Mouse (Mus musculus): ENCODE data around the gene Rbm19. TPM values are rescaled to one million over a fixed set of nuclear protein-coding genes. Genes with fewer than 3 reads are reported as not detected.
A peak's percentile ranks its signal among the peaks of the same experiment; 100 is the strongest.

Rbm19 gene
- polyA plus RNA-seq, 1 experiment: 13.3 TPM

GRCm38 (mm10) chr5:120139224-120139623, 23.0 kb downstream of the Rbm19 start:
- Histone ChIP-seq H3K4me1 (ENCODE audit: control insufficient read depth, insufficient read depth, insufficient read length) (no peaks in the 10 kb centered on the region), H3K4me3 (ENCODE audit: extremely low read depth, insufficient read depth, insufficient read length) (no peak overlapping the region), H3K36me3 (ENCODE audit: control insufficient read depth, insufficient read depth, low read length) (peaks cover 16% of the 10 kb centered on the region), H3K27ac (ENCODE audit: insufficient read depth, low read length) (no peak overlapping the region), H3K27me3 (ENCODE audit: control insufficient read depth, insufficient read depth, low read length) (no peaks in the 10 kb centered on the region)
- no peak for DNase-seq (ENCODE audit: low read depth in 1 of 2, low spot score in 2 of 2)
- 57% methylated on average over 8 of the region's 8 CpGs for WGBS
- TF ChIP-seq POLR2A (IDR thresholded peaks at IDR 0.05; ENCODE audit: low read depth, low read length) (no peak), CTCF (IDR thresholded peaks at IDR 0.05; ENCODE audit: extremely low read depth, insufficient read depth, insufficient read length, insufficient replicate concordance) (no peak)

- Histone ChIP-seq H3K4me1 (ENCODE audit: control insufficient read depth, insufficient read depth, insufficient read length) (no peaks in the 10 kb centered on the region), H3K27me3 (ENCODE audit: control insufficient read depth, insufficient read depth, low read length) (no peaks in the 10 kb centered on the region), H3K4me3 (ENCODE audit: extremely low read depth, insufficient read depth, insufficient read length) (no peak overlapping the region), H3K36me3 (ENCODE audit: control insufficient read depth, insufficient read depth, low read length) (peaks cover 29% of the 10 kb centered on the region), H3K27ac (ENCODE audit: insufficient read depth, low read length) (no peak overlapping the region)
- DNase-seq (ENCODE audit: low read depth in 1 of 2, low spot score in 2 of 2): no peak
- 71% methylated on average over 7 of the region's 7 CpGs for WGBS
- no peak for TF ChIP-seq POLR2A (IDR thresholded peaks at IDR 0.05; ENCODE audit: low read depth, low read length)
- TF ChIP-seq CTCF (IDR thresholded peaks at IDR 0.05; ENCODE audit: extremely low read depth, insufficient read depth, insufficient read length, insufficient replicate concordance): peak; percentile 50; the same call in 1 of the 2 replicates
Observed at GRCm38 (mm10) chr5:120143941-120144340, 27.7 kb downstream of the Rbm19 start.

- Histone ChIP-seq H3K36me3 (ENCODE audit: control insufficient read depth, insufficient read depth, low read length) (peaks cover 28% of the 10 kb centered on the region), H3K27ac (ENCODE audit: insufficient read depth, low read length) (no peak overlapping the region), H3K27me3 (ENCODE audit: control insufficient read depth, insufficient read depth, low read length) (no peaks in the 10 kb centered on the region), H3K4me1 (ENCODE audit: control insufficient read depth, insufficient read depth, insufficient read length) (no peaks in the 10 kb centered on the region), H3K4me3 (ENCODE audit: extremely low read depth, insufficient read depth, insufficient read length) (no peak overlapping the region)
- no peak for DNase-seq (ENCODE audit: low read depth in 1 of 2, low spot score in 2 of 2)
- WGBS: 94% methylated on average over 16 of the region's 19 CpGs
- no peak for TF ChIP-seq POLR2A (IDR thresholded peaks at IDR 0.05; ENCODE audit: low read depth, low read length)
- no peak for TF ChIP-seq CTCF (IDR thresholded peaks at IDR 0.05; ENCODE audit: extremely low read depth, insufficient read depth, insufficient read length, insufficient replicate concordance)
Observed at GRCm38 (mm10) chr5:120145371-120146050, 29.2 kb downstream of the Rbm19 start.

- no peaks in the 10 kb centered on the region for H3K4me1 ChIP-seq (ENCODE audit: control insufficient read depth, insufficient read depth, insufficient read length)
- H3K36me3 ChIP-seq (ENCODE audit: control insufficient read depth, insufficient read depth, low read length): peaks cover 24% of the 10 kb centered on the region
- H3K4me3 ChIP-seq (ENCODE audit: extremely low read depth, insufficient read depth, insufficient read length): no peak overlapping the region
- H3K27ac ChIP-seq (ENCODE audit: insufficient read depth, low read length): no peak overlapping the region
- DNase-seq (ENCODE audit: low read depth in 1 of 2, low spot score in 2 of 2): no peak
- 86% methylated on average over 11 of the region's 11 CpGs for WGBS
- no peak for TF ChIP-seq POLR2A (IDR thresholded peaks at IDR 0.05; ENCODE audit: low read depth, low read length)
- H3K27me3 ChIP-seq (ENCODE audit: control insufficient read depth, insufficient read depth, low read length): no peaks in the 10 kb centered on the region
Observed at GRCm38 (mm10) chr5:120146051-120146385, 29.8 kb downstream of the Rbm19 start.

GRCm38 (mm10) chr5:120146909-120147308, 30.6 kb downstream of the Rbm19 start:
- H3K4me3 ChIP-seq (ENCODE audit: extremely low read depth, insufficient read depth, insufficient read length): no peak overlapping the region
- H3K4me1 ChIP-seq (ENCODE audit: control insufficient read depth, insufficient read depth, insufficient read length): no peaks in the 10 kb centered on the region
- H3K27me3 ChIP-seq (ENCODE audit: control insufficient read depth, insufficient read depth, low read length): no peaks in the 10 kb centered on the region
- DNase-seq (ENCODE audit: low read depth in 1 of 2, low spot score in 2 of 2): no peak
- no peak for TF ChIP-seq POLR2A (IDR thresholded peaks at IDR 0.05; ENCODE audit: low read depth, low read length)
- TF ChIP-seq CTCF (IDR thresholded peaks at IDR 0.05; ENCODE audit: extremely low read depth, insufficient read depth, insufficient read length, insufficient replicate concordance): no peak
- 96% methylated on average over 3 of the region's 3 CpGs for WGBS
- no peak overlapping the region for H3K27ac ChIP-seq (ENCODE audit: insufficient read depth, low read length)
- H3K36me3 ChIP-seq (ENCODE audit: control insufficient read depth, insufficient read depth, low read length): peaks cover 19% of the 10 kb centered on the region

- DNase-seq (ENCODE audit: low read depth in 1 of 2, low spot score in 2 of 2): no peak
- H3K4me3 ChIP-seq (ENCODE audit: extremely low read depth, insufficient read depth, insufficient read length): no peak overlapping the region
- TF ChIP-seq CTCF (IDR thresholded peaks at IDR 0.05; ENCODE audit: extremely low read depth, insufficient read depth, insufficient read length, insufficient replicate concordance) (no peak), POLR2A (IDR thresholded peaks at IDR 0.05; ENCODE audit: low read depth, low read length) (no peak)
- H3K27ac ChIP-seq (ENCODE audit: insufficient read depth, low read length): no peak overlapping the region
- no peaks in the 10 kb centered on the region for H3K4me1 ChIP-seq (ENCODE audit: control insufficient read depth, insufficient read depth, insufficient read length)
- H3K27me3 ChIP-seq (ENCODE audit: control insufficient read depth, insufficient read depth, low read length): no peaks in the 10 kb centered on the region
- H3K36me3 ChIP-seq (ENCODE audit: control insufficient read depth, insufficient read depth, low read length): peaks cover 16% of the 10 kb centered on the region
- 93% methylated on average over 9 of the region's 9 CpGs for WGBS
Observed at GRCm38 (mm10) chr5:120148246-120148645, 32.0 kb downstream of the Rbm19 start.

GRCm38 (mm10) chr5:120151145-120151544, 34.9 kb downstream of the Rbm19 start:
- Histone ChIP-seq H3K36me3 (ENCODE audit: control insufficient read depth, insufficient read depth, low read length) (peaks cover 4% of the 10 kb centered on the region), H3K27ac (ENCODE audit: insufficient read depth, low read length) (no peak overlapping the region), H3K27me3 (ENCODE audit: control insufficient read depth, insufficient read depth, low read length) (no peaks in the 10 kb centered on the region), H3K4me3 (ENCODE audit: extremely low read depth, insufficient read depth, insufficient read length) (no peak overlapping the region), H3K4me1 (ENCODE audit: control insufficient read depth, insufficient read depth, insufficient read length) (no peaks in the 10 kb centered on the region)
- DNase-seq (ENCODE audit: low read depth in 1 of 2, low spot score in 2 of 2): no peak
- WGBS: 92% methylated on average over 4 of the region's 4 CpGs
- TF ChIP-seq CTCF (IDR thresholded peaks at IDR 0.05; ENCODE audit: extremely low read depth, insufficient read depth, insufficient read length, insufficient replicate concordance) (no peak), POLR2A (IDR thresholded peaks at IDR 0.05; ENCODE audit: low read depth, low read length) (no peak)
